Mouse (Mus musculus): ENCODE data around the gene Haus4.

The Haus4 gene

DNA sequence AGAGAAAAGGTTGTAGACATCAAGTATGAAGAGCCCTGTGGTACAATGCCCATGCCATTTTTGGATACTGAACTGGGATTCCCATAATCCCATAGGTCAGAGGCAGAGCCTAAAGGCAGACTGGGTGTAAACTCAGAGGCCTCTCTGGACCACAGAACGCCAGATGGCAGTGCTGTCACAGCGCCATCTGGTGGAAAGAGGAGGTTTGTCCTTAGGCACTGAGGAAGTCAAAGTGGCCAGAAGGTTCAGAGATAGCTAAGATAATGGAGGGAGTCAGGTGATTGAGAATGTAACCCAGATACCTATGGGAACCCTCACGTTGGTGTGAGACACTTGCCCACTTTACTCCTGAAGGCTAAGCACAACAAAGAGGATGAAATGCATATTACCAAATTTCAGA is 60.2 kb downstream of the Haus4 start:
- DNase-seq = peak; percentile 62

DNA sequence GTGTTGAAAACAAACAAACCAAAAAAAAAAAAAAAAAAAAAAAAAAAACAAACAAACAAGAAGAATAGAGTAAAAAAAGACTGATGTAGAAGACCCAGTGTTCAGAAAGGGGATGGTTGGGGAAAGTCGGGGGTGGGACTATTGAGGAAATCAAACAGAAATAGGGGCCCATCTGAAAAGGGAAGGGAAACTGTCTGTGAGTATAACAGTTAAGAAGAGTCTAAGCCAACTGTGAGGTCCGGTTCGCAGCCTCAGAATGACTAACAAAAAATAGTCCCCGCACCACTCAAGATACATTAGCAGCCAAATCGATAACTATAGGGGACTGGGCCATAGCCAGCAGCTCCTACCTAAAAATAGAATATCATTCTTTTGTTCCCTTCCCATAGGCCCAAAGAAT is 61.2 kb downstream of the Haus4 start:
- DNase-seq = no peak

- DNase-seq = no peak
Measured at GRCm38 (mm10) chr14:54492345-54493131, 61.9 kb downstream of the Haus4 start.

Measured in right cerebral cortex, postnatal 14 days (tissue).